Mouse (Mus musculus) myocyte (in vitro differentiated cells): ENCODE results near the gene Ccdc33. TPM values are rescaled to one million over a fixed set of nuclear protein-coding genes. Genes with fewer than 3 reads are reported as not detected.
A peak's percentile ranks its signal among the peaks of the same experiment; 100 is the strongest.

Source experiments
- H3K27me3 ChIP-seq: one replicate; pipeline ENCODE4 v1.6.1; 2011; ENCODE audit not compliant: control insufficient read depth, insufficient read depth, insufficient read length
- H3K36me3 ChIP-seq: one replicate; pipeline ENCODE4 v1.6.1; 2011; ENCODE audit not compliant: control insufficient read depth, insufficient read depth
- H3K4me2 ChIP-seq: one replicate; pipeline ENCODE4 v1.6.1; 2011; ENCODE audit warnings: low read depth, control low read depth
- H3K4me3 ChIP-seq: one replicate; pipeline ENCODE4 v1.5.1; 2011; ENCODE audit warnings: mild to moderate bottlenecking, control low read depth, moderate library complexity
- H3K79me2 ChIP-seq: one replicate; pipeline ENCODE4 v1.6.1; 2011; ENCODE audit not compliant: control insufficient read depth, insufficient read depth
- H3ac ChIP-seq: one replicate; pipeline ENCODE4 v1.6.1; 2011; ENCODE audit not compliant: control insufficient read depth, insufficient read length
- CEBPB ChIP-seq: IDR thresholded peaks from 2 replicates; pipeline ENCODE4 v1.6.1; 2011; ENCODE audit warnings: mild to moderate bottlenecking, moderate library complexity; ENCODE audit not compliant: poor library complexity, insufficient read depth, severe bottlenecking
- E2F4 ChIP-seq: IDR thresholded peaks from one replicate; pipeline ENCODE4 v1.6.1; 2011; ENCODE audit warnings: mild to moderate bottlenecking, control low read depth, moderate library complexity; ENCODE audit not compliant: insufficient read depth
- MAX ChIP-seq: IDR thresholded peaks from one replicate; pipeline ENCODE4 v1.6.1; 2011; ENCODE audit warnings: low read depth, mild to moderate bottlenecking, control low read depth
- MYOD1 ChIP-seq, 3 experiments: IDR thresholded peaks; one replicate each; pipeline ENCODE4 v1.6.1; 2011; ENCODE audit warnings: control low read depth in 2 of 3, low read depth in 2 of 3, mild to moderate bottlenecking in 2 of 3, moderate library complexity in 1 of 3; ENCODE audit not compliant: insufficient read length in 2 of 3, control insufficient read depth in 1 of 3
- MYOG ChIP-seq, 3 experiments: IDR thresholded peaks; one replicate each; pipeline ENCODE4 v1.6.1; 2011; ENCODE audit warnings: control low read depth in 2 of 3, low read depth in 2 of 3, mild to moderate bottlenecking in 2 of 3; ENCODE audit not compliant: insufficient read length in 2 of 3, control insufficient read depth in 1 of 3, insufficient read depth in 1 of 3
- POLR2A ChIP-seq: IDR thresholded peaks from one replicate; pipeline ENCODE4 v1.6.1; 2011; ENCODE audit warnings: low read depth, mild to moderate bottlenecking, control low read depth, moderate library complexity; ENCODE audit not compliant: insufficient read length
- POLR2AphosphoS2 ChIP-seq: IDR thresholded peaks from one replicate; pipeline ENCODE4 v1.6.1; 2011; ENCODE audit warnings: low read depth, control low read depth; ENCODE audit not compliant: insufficient read length
- REST ChIP-seq: IDR thresholded peaks from one replicate; pipeline ENCODE4 v1.6.1; 2011; ENCODE audit warnings: mild to moderate bottlenecking, control low read depth, moderate library complexity; ENCODE audit not compliant: insufficient read depth, insufficient read length
- SRF ChIP-seq: IDR thresholded peaks from one replicate; pipeline ENCODE4 v1.6.1; 2011; ENCODE audit warnings: low read depth; ENCODE audit not compliant: control insufficient read depth, insufficient read length
- TCF12 ChIP-seq: IDR thresholded peaks from one replicate; pipeline ENCODE4 v1.6.1; 2011; ENCODE audit warnings: mild to moderate bottlenecking, control low read depth; ENCODE audit not compliant: poor library complexity, insufficient read depth, severe bottlenecking
- TCF3 ChIP-seq: IDR thresholded peaks from one replicate; pipeline ENCODE4 v1.6.1; 2011; ENCODE audit warnings: low read depth, control low read depth; ENCODE audit not compliant: insufficient read length
- USF1 ChIP-seq: IDR thresholded peaks from one replicate; pipeline ENCODE4 v1.6.1; 2011; ENCODE audit warnings: low read depth, mild to moderate bottlenecking, control low read depth, moderate library complexity
- polyA plus RNA-seq: library from polyadenylated mRNA; unstranded; fragments of >200 nt; fragmentation: generic; extraction: Trizol; gene quantifications from one replicate; pipeline ENCODE4 v1.2.1, GENCODE M21; 2012; ENCODE audit warnings: missing spikeins

Gene Ccdc33
- polyA plus RNA-seq, 1 experiment = not detected

- Histone ChIP-seq H3K27me3 (no peaks in the 10 kb centered on the region), H3K79me2 (no peaks in the 10 kb centered on the region), H3ac (no peak overlapping the region), H3K4me2 (no peak overlapping the region), H3K36me3 (no peaks in the 10 kb centered on the region), H3K4me3 (no peak overlapping the region)
- TF ChIP-seq POLR2A (no peak), E2F4 (no peak)
These were observed 107.1 kb downstream of the Ccdc33 start for GRCm38 (mm10) chr9:58011552-58011951.

- no peaks in the 10 kb centered on the region for H3K79me2 ChIP-seq
- no peak overlapping the region for H3ac ChIP-seq
- no peak overlapping the region for H3K4me3 ChIP-seq
- no peak for TF ChIP-seq CEBPB
- TF ChIP-seq E2F4 = no peak
- no peak for TF ChIP-seq SRF
- no peak for TF ChIP-seq POLR2AphosphoS2
- no peaks in the 10 kb centered on the region for H3K36me3 ChIP-seq
- no peak overlapping the region for H3K4me2 ChIP-seq
- H3K27me3 ChIP-seq = no peaks in the 10 kb centered on the region
These were observed 107.6 kb downstream of the Ccdc33 start for GRCm38 (mm10) chr9:58011027-58011426.

- Histone ChIP-seq H3K4me3 (no peak overlapping the region), H3K79me2 (no peaks in the 10 kb centered on the region), H3ac (no peak overlapping the region), H3K4me2 (peak overlapping the region; percentile 41), H3K36me3 (no peaks in the 10 kb centered on the region), H3K27me3 (no peaks in the 10 kb centered on the region)
- TF ChIP-seq MYOD1 (IDR thresholded peaks at IDR 0.05; ENCODE audit: control insufficient read depth in 1 of 3, insufficient read length in 2 of 3, low read depth in 2 of 3) (no peak), MAX (no peak), POLR2AphosphoS2 (no peak), E2F4 (no peak), CEBPB (no peak), TCF3 (no peak), USF1 (no peak), POLR2A (no peak), SRF (no peak), TCF12 (no peak), MYOG (IDR thresholded peaks at IDR 0.05; ENCODE audit: control insufficient read depth in 1 of 3, insufficient read depth in 1 of 3, insufficient read length in 2 of 3, low read depth in 2 of 3) (no peak), REST (no peak)
These were observed 109.0 kb downstream of the Ccdc33 start for GRCm38 (mm10) chr9:58009588-58009987.

- TF ChIP-seq TCF12 (peak; percentile 89), POLR2AphosphoS2 (no peak), USF1 (peak; percentile 96), MYOG (IDR thresholded peaks at IDR 0.05; ENCODE audit: control insufficient read depth in 1 of 3, insufficient read depth in 1 of 3, insufficient read length in 2 of 3, low read depth in 2 of 3) (peak; percentile 66 to 95 (median 89)), MYOD1 (IDR thresholded peaks at IDR 0.05; ENCODE audit: control insufficient read depth in 1 of 3, insufficient read length in 2 of 3, low read depth in 2 of 3) (peak; percentile 97 to 98 (median 98)), CEBPB (peak; percentile 70; the same call in 1 of the 2 replicates), TCF3 (peak; percentile 83), MAX (no peak)
- Histone ChIP-seq H3K79me2 (no peaks in the 10 kb centered on the region), H3K27me3 (no peaks in the 10 kb centered on the region), H3ac (no peak overlapping the region), H3K4me3 (no peak overlapping the region), H3K36me3 (no peaks in the 10 kb centered on the region), H3K4me2 (peak overlapping the region; percentile 56)
These were observed 109.6 kb downstream of the Ccdc33 start for GRCm38 (mm10) chr9:58009015-58009362.

GRCm38 (mm10) chr9:58008336-58009014, 110.1 kb downstream of the Ccdc33 start:
- TF ChIP-seq POLR2A (no peak), TCF12 (no peak), CEBPB (no peak), MYOG (IDR thresholded peaks at IDR 0.05; ENCODE audit: control insufficient read depth in 1 of 3, insufficient read depth in 1 of 3, insufficient read length in 2 of 3, low read depth in 2 of 3) (no peak)
- peak overlapping the region; percentile 56 for H3K4me2 ChIP-seq

More at GRCm38 (mm10) chr9:58008336-58009014, 110.1 kb downstream of the Ccdc33 start:
- H3K27me3 ChIP-seq = no peaks in the 10 kb centered on the region
- no peak overlapping the region for H3ac ChIP-seq
- no peaks in the 10 kb centered on the region for H3K36me3 ChIP-seq
- H3K79me2 ChIP-seq = no peaks in the 10 kb centered on the region
- H3K4me3 ChIP-seq = no peak overlapping the region
